In the genomic region with DNA sequence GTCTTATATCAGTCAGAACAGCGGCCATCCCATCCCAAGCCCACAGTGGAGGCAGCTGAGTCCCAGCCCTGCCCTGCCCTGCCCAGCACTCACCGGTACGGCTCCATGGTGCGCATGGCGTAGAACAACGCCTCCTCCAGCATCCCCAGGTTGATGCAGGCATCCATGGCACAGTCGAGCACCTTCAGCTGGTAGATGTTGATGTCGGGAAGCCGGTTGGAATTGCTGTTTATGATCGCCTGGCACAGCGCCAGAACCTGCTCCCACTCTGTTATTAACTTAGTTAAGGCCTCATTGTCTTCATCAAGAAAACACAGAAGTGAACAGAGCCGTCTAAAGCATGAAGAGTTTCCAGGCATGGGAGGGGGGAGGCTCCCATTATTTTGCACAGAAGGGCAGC, we compare ENCODE assay signal across 17 mouse cellular contexts.
DNase-seq lines count a peak whose midpoint lies in the region; ATAC-seq lines count a peak whose summit lies in the region.
"Had no signal": no experiment of that assay in that cellular context is flagged by ENCODE, and none has a peak within 500 bp of the region (broad histone marks: within the 10 kb centered on the region; RNA-seq: fewer than 3 reads in every experiment).

No protein-coding gene starts in this region.

- H3K9me3 ChIP-seq in heart, embryonic 11.5 days (replicated peaks; ENCODE audit: control insufficient read depth, low read length): no peaks in the 10 kb centered on the region
- no peaks in the 10 kb centered on the region for H3K9me3 ChIP-seq in midbrain, embryonic 14.5 days (ENCODE audit: control insufficient read depth, low read length)
- H3K9me3 ChIP-seq in midbrain, embryonic 10.5 days (replicated peaks): no peaks in the 10 kb centered on the region
- H3K9me3 ChIP-seq in embryonic facial prominence, embryonic 15.5 days (replicated peaks): no peaks in the 10 kb centered on the region
- H3K9me3 ChIP-seq in limb, embryonic 12.5 days: no peaks in the 10 kb centered on the region
- H3K9me3 ChIP-seq: heart, embryonic 15.5 days; limb, embryonic 15.5 days; lung, embryonic 15.5 days had no signal

- no peak overlapping the region for H3K4me3 ChIP-seq in heart, embryonic 11.5 days (ENCODE audit: low read depth, low read length)
- no peak overlapping the region for H3K4me3 ChIP-seq in midbrain, embryonic 14.5 days (replicated peaks; ENCODE audit: low read depth, low read length)
- H3K4me3 ChIP-seq in midbrain, embryonic 10.5 days: no peak overlapping the region
- H3K4me3 ChIP-seq in embryonic facial prominence, embryonic 15.5 days (replicated peaks): no peak overlapping the region
- H3K4me3 ChIP-seq in limb, embryonic 12.5 days (replicated peaks): no peak overlapping the region
- H3K4me3 ChIP-seq: heart, embryonic 15.5 days; limb, embryonic 15.5 days; lung, embryonic 15.5 days had no signal

- H3K27me3 ChIP-seq in heart, embryonic 11.5 days (ENCODE audit: control insufficient read depth, insufficient read depth, low read length): no peaks in the 10 kb centered on the region
- H3K27me3 ChIP-seq in midbrain, embryonic 14.5 days (ENCODE audit: control insufficient read depth, insufficient read depth, low read length): no peaks in the 10 kb centered on the region
- H3K27me3 ChIP-seq in midbrain, embryonic 10.5 days (ENCODE audit: low read depth, poor library complexity, severe bottlenecking): peaks cover 88% of the 10 kb centered on the region
- no peaks in the 10 kb centered on the region for H3K27me3 ChIP-seq in embryonic facial prominence, embryonic 15.5 days
- no peaks in the 10 kb centered on the region for H3K27me3 ChIP-seq in limb, embryonic 12.5 days
- H3K27me3 ChIP-seq: heart, embryonic 15.5 days; limb, embryonic 15.5 days; lung, embryonic 15.5 days had no signal

- H3K4me1 ChIP-seq in heart, embryonic 11.5 days (ENCODE audit: control insufficient read depth, insufficient read depth, low read length): peaks cover 19% of the 10 kb centered on the region
- H3K4me1 ChIP-seq in midbrain, embryonic 14.5 days (ENCODE audit: control insufficient read depth, insufficient read depth, low read length): peaks cover 7% of the 10 kb centered on the region; the same call in 1 of the 2 replicates
- peaks cover 12% of the 10 kb centered on the region for H3K4me1 ChIP-seq in midbrain, embryonic 10.5 days
- peaks cover 32% of the 10 kb centered on the region for H3K4me1 ChIP-seq in embryonic facial prominence, embryonic 15.5 days
- H3K4me1 ChIP-seq in limb, embryonic 12.5 days (replicated peaks): peaks cover 36% of the 10 kb centered on the region

- 78% methylated on average over 12 of the region's 12 CpGs for WGBS in heart, embryonic 11.5 days (ENCODE audit: insufficient replicate concordance)
- WGBS in midbrain, embryonic 14.5 days: 76% methylated on average over 12 of the region's 12 CpGs
- 87% methylated on average over 12 of the region's 12 CpGs for WGBS in midbrain, embryonic 10.5 days
- 65% methylated on average over 12 of the region's 12 CpGs for WGBS in embryonic facial prominence, embryonic 15.5 days
- WGBS in limb, embryonic 12.5 days: 63% methylated on average over 12 of the region's 12 CpGs

- no peak overlapping the region for H3K9ac ChIP-seq in heart, embryonic 11.5 days (ENCODE audit: low read depth, low read length)
- no peak overlapping the region for H3K9ac ChIP-seq in midbrain, embryonic 14.5 days (replicated peaks; ENCODE audit: low read length)
- no peak overlapping the region for H3K9ac ChIP-seq in embryonic facial prominence, embryonic 15.5 days
- H3K9ac ChIP-seq in limb, embryonic 12.5 days (replicated peaks): no peak overlapping the region
- H3K9ac ChIP-seq: heart, embryonic 15.5 days; limb, embryonic 15.5 days; lung, embryonic 15.5 days had no signal

- ATAC-seq in heart, embryonic 11.5 days (replicated peaks; ENCODE audit: insufficient number of reproducible peaks, low FRiP score, low TSS enrichment): no peak
- ATAC-seq in midbrain, embryonic 14.5 days (ENCODE audit: low FRiP score, low TSS enrichment): no peak
- no peak for ATAC-seq in embryonic facial prominence, embryonic 15.5 days (ENCODE audit: insufficient number of reproducible peaks, low FRiP score, low TSS enrichment, low read depth)
- no peak for ATAC-seq in limb, embryonic 12.5 days (ENCODE audit: insufficient number of reproducible peaks, insufficient read depth, low FRiP score, low TSS enrichment, low read depth)
- ATAC-seq: hindbrain, embryonic 16.5 days had no signal

- 0 out of 2 replicates have a peak overlapping the region, but pooled peaks have one; percentile 29 for H3K27ac ChIP-seq in heart, embryonic 11.5 days (ENCODE audit: low read depth, low read length)
- H3K27ac ChIP-seq in midbrain, embryonic 14.5 days (replicated peaks; ENCODE audit: low read depth, low read length): no peak overlapping the region
- no peak overlapping the region for H3K27ac ChIP-seq in midbrain, embryonic 10.5 days (replicated peaks)
- H3K27ac ChIP-seq in embryonic facial prominence, embryonic 15.5 days (replicated peaks): peak overlapping the region; percentile 28; the same call in 1 of the 2 replicates
- 0 out of 2 replicates have a peak overlapping the region, but pooled peaks have one; percentile 23 for H3K27ac ChIP-seq in limb, embryonic 12.5 days
- H3K27ac ChIP-seq: limb, embryonic 15.5 days; lung, embryonic 15.5 days had no signal

- no peak for DNase-seq in heart, adult 8-10 months (ENCODE audit: low spot score)
- peak; percentile 47 for DNase-seq in midbrain, embryonic 14.5 days
- no peak for DNase-seq in midbrain, embryonic 10.5 days (ENCODE audit: low spot score)
- no peak for DNase-seq in Muller cell, postnatal 12 days (ENCODE audit: inconsistent ontology term)
- no peak for DNase-seq in spleen, postnatal 4 days (ENCODE audit: low spot score in 2 of 2)
- DNase-seq: B cell, adult 2 months; cerebellum, postnatal 14 days; layer of hippocampus, postnatal 36 days; thymus, postnatal 36 days had no signal

- no peaks in the 10 kb centered on the region for H3K36me3 ChIP-seq in heart, embryonic 11.5 days (ENCODE audit: control insufficient read depth, insufficient read depth, low read length)
- no peaks in the 10 kb centered on the region for H3K36me3 ChIP-seq in midbrain, embryonic 14.5 days (ENCODE audit: control insufficient read depth, insufficient read depth, low read length)
- no peaks in the 10 kb centered on the region for H3K36me3 ChIP-seq in midbrain, embryonic 10.5 days
- no peaks in the 10 kb centered on the region for H3K36me3 ChIP-seq in embryonic facial prominence, embryonic 15.5 days
- no peaks in the 10 kb centered on the region for H3K36me3 ChIP-seq in limb, embryonic 12.5 days
- H3K36me3 ChIP-seq: heart, embryonic 15.5 days; limb, embryonic 15.5 days; lung, embryonic 15.5 days had no signal

- no peak overlapping the region for H3K4me2 ChIP-seq in heart, embryonic 11.5 days
- H3K4me2 ChIP-seq in midbrain, embryonic 14.5 days (ENCODE audit: low read length): no peak overlapping the region
- no peak overlapping the region for H3K4me2 ChIP-seq in embryonic facial prominence, embryonic 15.5 days (replicated peaks)
- no peak overlapping the region for H3K4me2 ChIP-seq in limb, embryonic 12.5 days
- H3K4me2 ChIP-seq: heart, embryonic 15.5 days; limb, embryonic 15.5 days; lung, embryonic 15.5 days; midbrain, embryonic 11.5 days had no signal

Comparison
In these comparisons a context has a peak if more than half of its experiments do, and no peak if none do; other contexts are left out.
1. H3K27ac ChIP-seq: peak in heart, embryonic 11.5 days (single experiment), embryonic facial prominence, embryonic 15.5 days (single experiment) and limb, embryonic 12.5 days (single experiment); none in midbrain, embryonic 14.5 days (single experiment) and midbrain, embryonic 10.5 days (single experiment).